Mouse (Mus musculus) layer of hippocampus, adult 9-11 months (tissue): ENCODE measurements around the gene Apon.
"Not testable (repeated sequence)": the region's sequence is repeated elsewhere in the genome, so short reads cannot be mapped to it uniquely, and the experiment has no call there.

ENCODE experiments used
- DNase-seq: peaks from one replicate; pipeline ENCODE4 v3.0.0; 2022

The Apon gene

DNA sequence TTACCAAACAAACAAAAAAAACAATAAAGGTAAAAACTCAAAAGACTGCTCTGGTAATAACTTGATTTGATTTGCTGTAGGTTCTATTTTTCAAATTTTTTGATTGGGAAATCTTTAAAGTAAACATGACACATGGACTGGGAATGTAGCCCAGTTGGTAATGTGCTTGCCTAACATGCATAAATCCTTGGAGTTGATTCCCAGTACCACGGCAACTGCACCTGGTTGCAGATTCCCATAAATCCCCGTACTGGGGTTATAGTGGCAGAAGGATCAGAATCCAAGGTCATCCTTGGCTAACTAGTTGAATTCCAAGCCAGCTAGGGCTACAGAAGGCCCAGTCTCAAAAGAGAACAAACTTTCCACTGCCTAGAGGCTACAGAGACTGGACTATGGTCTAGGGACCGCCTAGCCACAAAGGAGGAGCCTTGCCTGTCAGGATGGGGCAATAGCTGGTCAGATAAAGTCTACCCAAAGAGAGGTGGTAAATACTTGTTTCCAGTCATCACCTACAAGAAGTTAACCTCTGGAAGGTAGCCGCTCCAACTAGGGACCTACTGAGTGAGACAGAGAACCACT lies at the start of gene Apon:
TSS of gene Apon (plus strand) at position 420 of the 579 bp plus-strand sequence.
- DNase-seq, result no peak

DNA sequence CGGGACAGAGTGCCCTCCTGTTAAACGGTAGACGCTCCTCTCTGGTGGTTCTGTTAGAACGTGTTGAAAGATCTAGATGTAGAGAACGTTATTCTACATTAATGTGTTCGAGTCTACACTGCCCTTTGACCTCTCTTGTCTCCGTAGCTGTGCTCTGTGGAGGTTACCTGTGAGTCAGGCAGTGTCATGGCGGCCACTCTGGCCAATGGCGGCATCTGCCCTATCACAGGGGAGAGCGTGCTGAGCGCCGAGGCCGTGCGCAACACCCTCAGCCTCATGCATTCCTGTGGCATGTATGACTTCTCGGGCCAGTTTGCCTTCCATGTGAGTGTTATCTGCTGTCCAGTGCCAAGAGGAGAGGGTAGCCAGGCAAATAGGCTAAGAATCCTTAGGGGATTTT lies 49.0 kb upstream of the Apon start:
- no peak for DNase-seq

GRCm38 (mm10) chr10:128208326-128208725 lies 45.6 kb upstream of the Apon start:
- DNase-seq, result peak; percentile 46

GRCm38 (mm10) chr10:128209311-128210009 lies 44.4 kb upstream of the Apon start:
- DNase-seq, result no peak

GRCm38 (mm10) chr10:128210131-128210530 lies 43.8 kb upstream of the Apon start:
- DNase-seq, result no peak

DNA sequence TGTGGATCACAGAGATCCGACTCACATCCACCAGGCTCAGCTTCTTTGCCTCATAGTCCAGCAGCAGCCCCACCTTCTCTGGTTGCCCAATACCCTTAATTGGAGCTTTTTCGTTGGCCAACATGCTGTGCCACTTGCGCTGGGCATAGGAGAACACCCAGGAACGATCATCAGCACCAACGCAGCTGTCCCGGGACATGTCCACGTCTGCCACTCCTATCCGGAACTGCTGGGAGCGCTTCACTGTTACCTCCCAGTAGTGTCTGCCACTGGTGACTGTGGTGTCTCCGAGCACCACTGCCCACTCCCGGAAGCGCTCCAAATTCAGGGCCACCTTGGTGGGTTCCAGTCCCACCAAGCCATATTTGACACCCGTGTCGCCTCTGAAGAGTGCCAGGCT lies 42.9 kb upstream of the Apon start:
- no peak for DNase-seq

DNA sequence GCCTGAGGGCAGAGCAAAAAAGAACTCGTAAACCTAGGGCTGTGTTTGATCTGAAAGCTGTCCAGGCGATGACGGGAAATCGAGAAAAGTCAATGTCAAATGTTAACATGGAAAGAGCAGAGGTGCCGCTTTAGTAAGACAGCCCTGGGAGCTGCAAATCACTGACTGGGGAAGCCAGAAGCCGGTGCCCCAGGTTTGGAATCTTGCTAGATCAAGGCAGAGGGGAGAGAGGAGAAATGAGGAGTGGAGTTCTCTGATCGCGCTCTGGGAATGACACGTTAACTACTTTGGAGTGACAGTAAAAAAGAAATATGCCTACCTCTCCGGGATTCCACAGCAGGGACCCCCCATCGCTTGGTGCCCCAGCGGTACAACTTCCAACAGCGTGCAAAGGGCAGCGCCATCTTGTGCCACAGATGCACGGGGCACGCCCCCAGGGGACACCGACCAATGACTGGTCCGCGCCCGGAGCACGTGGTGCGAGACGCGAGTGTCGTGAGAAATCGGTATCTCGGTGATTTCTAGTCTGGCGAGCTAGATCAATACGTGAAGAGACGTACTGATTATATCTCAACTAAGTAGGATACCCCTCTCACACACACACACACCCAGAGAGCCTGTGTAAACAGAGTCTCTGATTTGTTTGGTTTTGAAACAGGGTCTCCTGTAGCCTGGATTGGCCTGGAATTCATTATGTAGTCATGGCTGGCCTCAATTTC lies 42.3 kb upstream of the Apon start, which contains the start of gene Spryd4:
TSS of gene Spryd4 (minus strand) at position 418 of the 719 bp plus-strand sequence.
- peak; percentile 89 for DNase-seq

- no peak for DNase-seq
Measured at GRCm38 (mm10) chr10:128212148-128212547, 41.7 kb upstream of the Apon start.

DNA sequence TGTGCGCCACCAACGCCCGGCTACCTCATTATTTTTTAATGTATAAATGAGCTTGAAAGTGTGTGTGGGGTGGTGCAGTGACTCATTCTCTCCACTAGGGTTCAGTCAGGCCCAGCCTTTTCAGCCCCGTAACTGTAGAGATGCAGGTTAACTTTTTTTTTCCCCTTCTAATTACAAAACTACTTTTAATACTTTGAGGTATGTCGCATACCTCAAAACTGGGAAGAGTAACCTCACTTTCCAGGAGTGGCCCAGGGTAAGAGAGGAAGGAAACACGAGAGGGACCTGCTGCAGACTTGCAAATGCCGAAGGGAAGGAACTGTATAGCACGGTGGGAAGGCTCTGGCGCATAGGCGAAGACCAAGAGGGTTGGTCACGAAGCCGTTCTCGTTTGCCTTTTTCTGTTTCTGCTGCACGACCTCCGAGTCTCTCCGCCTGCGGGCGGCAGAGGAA lies 41.0 kb upstream of the Apon start:
- DNase-seq, result no peak

- not testable (repeated sequence) for DNase-seq
Measured at GRCm38 (mm10) chr10:128214112-128214511, 39.8 kb upstream of the Apon start.

DNA sequence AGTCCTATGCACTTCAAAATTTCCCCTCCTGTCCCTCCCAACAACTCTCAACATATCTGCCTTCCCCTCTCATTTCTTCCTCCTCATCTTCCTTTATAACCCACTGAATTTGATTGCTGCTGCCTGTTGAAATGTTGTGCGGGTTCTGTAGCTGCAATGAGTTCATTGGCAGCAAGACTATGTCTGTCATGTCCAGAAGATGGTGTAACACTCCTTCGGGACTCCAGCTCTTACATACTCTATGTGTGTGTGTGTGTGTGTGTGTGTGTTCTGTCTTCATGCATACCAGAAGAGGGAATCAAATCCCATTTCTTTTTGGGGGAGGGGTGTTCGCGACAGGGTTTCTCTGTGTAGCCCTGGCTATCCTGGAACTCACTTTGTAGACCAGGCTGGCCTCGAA lies 38.9 kb upstream of the Apon start:
- no peak for DNase-seq

DNA sequence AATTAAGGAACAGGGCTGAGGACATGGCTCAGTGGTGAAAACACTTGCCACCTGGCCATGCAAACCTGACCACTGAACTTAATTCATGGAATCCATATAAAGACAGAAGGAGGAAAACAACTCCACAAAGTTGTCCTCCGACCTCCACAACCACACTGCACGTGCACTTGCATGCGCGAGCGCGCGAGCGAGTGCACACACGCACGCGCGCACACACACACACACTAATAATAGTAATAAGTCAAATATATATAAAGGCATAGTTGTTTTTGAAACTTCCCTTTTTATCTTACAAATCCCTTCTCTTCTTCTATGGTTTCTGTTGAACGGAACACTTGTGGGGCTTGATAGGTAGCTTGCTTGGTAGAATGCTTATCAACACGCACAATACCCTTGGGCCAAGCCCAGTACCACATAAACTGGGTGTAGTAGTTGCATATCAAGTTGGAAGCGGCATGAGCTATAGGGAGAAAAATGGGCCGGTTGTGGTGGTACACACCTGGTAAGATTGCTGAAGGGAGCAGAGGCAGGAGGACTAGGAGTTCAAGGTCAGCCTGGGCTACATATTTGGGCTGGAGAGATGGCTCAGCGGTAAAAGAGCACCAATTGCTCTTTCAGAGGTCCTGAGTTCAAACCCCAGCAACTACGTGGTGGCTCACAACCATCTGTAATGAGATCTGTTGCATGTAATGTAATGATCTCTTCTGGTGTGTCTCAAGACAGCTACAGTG lies 35.3 kb upstream of the Apon start:
- no peak for DNase-seq

- DNase-seq, result no peak
Measured at GRCm38 (mm10) chr10:128221533-128222286, 32.2 kb upstream of the Apon start.

- DNase-seq, result no peak
Measured at GRCm38 (mm10) chr10:128225064-128225463, 28.8 kb upstream of the Apon start.

DNA sequence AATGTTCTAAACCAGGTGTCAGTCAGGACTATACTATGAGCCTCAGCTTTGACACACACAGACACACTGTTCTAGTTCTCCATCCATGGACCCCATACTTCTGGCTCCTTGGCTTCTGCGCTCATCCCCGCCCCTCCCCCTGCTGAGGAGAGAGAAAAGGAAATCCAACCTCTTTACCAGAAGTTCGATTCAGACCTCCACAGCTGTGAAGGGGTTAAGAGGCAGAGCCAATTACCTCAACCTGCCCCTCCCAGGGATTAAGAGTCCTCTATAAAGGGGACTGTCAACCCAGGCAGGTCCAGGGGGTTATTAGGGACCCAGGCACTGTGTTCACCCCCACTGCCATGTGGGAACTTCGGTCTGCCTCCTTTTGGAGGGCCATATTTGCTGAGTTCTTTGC lies 28.4 kb upstream of the Apon start, which contains the start of gene Mip:
TSS of gene Mip (plus strand) at position 301 of the 400 bp plus-strand sequence.
- DNase-seq, result no peak

- DNase-seq, result no peak
Measured at GRCm38 (mm10) chr10:128227592-128227991, 26.3 kb upstream of the Apon start.

DNA sequence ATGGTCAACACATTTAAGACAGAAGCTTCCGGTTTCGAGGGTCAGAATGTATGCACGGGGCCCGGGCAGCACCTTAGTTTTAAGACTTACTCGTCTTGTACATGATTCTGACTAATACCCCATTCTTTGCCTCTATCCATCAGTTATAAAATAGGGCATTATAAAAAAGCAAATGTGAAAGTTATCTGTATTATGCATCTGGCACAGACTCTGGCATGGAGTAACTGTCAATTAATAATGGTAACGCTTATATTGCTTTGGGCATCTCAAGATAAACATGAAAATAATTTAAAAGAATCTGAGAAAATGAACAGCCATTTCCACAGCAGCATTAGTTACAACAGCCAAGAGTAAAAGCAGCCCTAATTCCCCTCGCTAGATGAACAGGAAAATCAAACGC lies 25.9 kb upstream of the Apon start:
- no peak for DNase-seq

DNA sequence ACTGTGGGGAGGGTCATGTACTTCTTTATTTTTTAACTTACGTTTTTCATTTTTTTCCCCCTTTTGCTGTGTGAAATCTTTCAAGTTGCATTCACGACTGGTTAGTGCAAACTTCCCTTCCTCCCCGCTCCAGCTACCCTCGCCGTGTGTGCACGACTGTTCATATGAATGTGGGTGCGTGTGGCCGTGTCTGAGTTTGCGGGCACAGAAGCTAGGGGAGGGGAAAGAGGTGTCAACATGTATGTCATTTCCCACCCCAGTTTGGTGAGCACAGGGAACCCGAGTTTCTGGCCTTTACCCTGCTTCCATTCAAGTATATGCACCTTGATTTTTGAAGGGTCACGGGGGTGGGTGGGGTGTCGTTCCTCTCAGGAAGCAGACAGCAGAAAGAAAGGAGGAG lies 23.3 kb upstream of the Apon start:
- DNase-seq, result no peak

GRCm38 (mm10) chr10:128231146-128231545 lies 22.8 kb upstream of the Apon start:
- no peak for DNase-seq

GRCm38 (mm10) chr10:128231697-128232419 lies 22.0 kb upstream of the Apon start, which contains the start of gene Timeless:
Gene Timeless, plus strand, starts transcription at chr10:128232065.
- DNase-seq, result peak; percentile 74

DNA sequence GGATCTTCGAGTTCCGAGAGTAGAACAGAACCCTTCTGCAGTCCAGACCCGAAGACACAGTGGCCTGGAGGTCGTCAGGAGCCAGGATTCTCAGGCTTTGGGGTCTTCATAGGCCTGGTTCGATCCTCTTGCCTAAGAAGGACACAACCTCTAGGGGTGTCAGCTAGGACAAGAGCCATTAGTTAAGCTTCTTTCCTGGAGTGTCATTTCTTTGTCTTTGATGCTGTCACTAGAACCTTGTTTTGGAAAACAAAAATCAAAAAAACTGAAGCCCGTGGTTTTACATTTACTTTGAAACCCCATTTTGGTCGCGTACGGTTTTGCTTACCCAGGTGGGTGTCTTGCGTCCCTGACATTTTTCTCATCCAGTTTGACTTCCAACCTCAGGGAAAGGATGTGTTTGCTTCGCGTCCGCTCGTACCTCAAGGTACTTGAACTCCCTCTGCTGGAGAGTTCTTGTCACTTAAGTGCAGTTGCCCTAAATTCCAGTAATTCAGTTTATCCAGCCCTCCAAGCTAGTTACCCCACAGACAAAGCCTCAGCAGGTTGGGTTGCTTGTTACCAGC lies 21.4 kb upstream of the Apon start:
- DNase-seq, result peak; percentile 71
